ENCODE assay signal across 8 mouse cellular contexts in the genomic region with DNA sequence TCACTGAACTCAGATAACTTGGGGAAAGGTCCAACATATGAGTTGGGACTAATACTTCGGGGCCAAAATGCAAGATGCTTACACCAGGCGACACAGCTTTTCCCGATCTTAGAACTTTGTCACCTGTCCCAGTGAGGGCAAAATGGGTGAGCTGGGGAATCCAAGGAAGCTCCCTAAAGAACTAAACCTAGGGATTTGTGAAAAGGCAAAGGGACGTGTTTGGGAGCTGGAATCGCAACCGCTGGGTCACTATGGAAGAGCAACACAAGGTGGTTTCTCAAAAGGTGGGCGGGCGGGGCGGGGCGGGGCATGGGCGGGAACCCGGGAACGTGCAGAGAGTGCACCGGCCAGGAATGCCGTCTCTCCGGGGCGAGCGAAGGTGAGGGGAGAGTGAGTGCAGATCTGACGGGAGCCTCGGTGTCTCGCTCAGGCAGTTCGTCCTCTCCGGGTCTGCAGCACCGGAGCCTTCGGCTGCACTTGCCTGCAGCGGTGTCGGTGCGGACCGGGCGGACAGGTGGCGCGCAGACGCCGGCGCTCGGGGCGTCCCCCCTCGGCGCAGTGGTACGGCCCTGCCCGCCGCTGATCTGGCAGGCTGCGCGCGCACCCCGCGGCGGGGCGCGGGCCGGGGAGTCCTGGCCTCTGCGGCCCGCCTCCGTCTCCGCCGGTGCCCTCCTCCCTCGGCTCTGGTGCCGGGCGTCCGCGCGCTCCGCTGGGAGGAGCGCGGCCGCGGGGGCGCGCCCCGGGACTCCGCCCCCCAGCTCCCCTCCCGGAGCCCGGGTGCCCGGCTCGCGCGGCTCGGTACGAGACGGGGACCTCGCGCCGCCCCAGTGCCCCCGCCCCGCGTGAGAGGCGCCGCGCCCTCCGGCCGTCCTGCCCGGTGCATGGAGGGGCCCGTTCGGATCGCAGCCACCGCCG. TPM values are rescaled to one million over a fixed set of nuclear protein-coding genes. Genes with fewer than 3 reads are reported as not detected.
A peak's percentile ranks its signal among the peaks of the same experiment; 100 is the strongest.
DNase-seq lines count a peak whose midpoint lies in the region; ATAC-seq lines count a peak whose summit lies in the region.

A gene (plus strand): TSS at position 324 of the 915 bp plus-strand sequence.

- no peaks in the 10 kb centered on the region for H3K36me3 ChIP-seq in intestine, embryonic 15.5 days

- intact Hi-C loops in gastrocnemius, postnatal 36 days (cut with DNase I) = no loop called here
- intact Hi-C loops in left cerebral cortex, postnatal 14 days (cut with DNase I) = loop anchor here (5.0 to 10.0 kb wide), 3 partner anchors 54 to 139 kb away; no protein-coding TSS in a partner anchor

- peak within 1 kb of the TSS; percentile 91 for H3K9ac ChIP-seq in intestine, embryonic 15.5 days

- peak within 1 kb of the TSS; percentile 72 for H3K4me2 ChIP-seq in intestine, embryonic 15.5 days (replicated peaks)

- peak within 1 kb of the TSS; percentile 90 for H3K27ac ChIP-seq in intestine, embryonic 15.5 days

- WGBS in intestine, embryonic 15.5 days = under 1% methylated on average over 96 of the region's 97 CpGs

- H3K27me3 ChIP-seq in intestine, embryonic 15.5 days (replicated peaks) = no peaks in the 10 kb centered on the region

- no peaks in the 10 kb centered on the region for H3K9me3 ChIP-seq in intestine, embryonic 15.5 days

- DNase-seq in adrenal gland, adult 8-10 months = peak; percentile 83
- peak; percentile 97 for DNase-seq in embryo, embryonic 11 days
- DNase-seq in gastrocnemius, postnatal 36 days = peak; percentile 86 to 88
- DNase-seq in left cerebral cortex, postnatal 14 days (ENCODE audit: low spot score in 2 of 2) = peak; percentile 78 to 79
- peak; percentile 56 to 71 for DNase-seq in right cerebral cortex, postnatal 36 days (ENCODE audit: low spot score in 2 of 2)
- DNase-seq in yolk sac, embryonic 10.5 days (ENCODE audit: low spot score) = peak; percentile 92

- peak; percentile 97 for ATAC-seq in intestine, embryonic 15.5 days
- ATAC-seq in megakaryocyte-erythroid progenitor cell, adult 5-6 weeks (replicated peaks; ENCODE audit: low FRiP score, low TSS enrichment, poor library complexity, severe bottlenecking) = peak; percentile 87

- peak within 1 kb of the TSS; percentile 99 for H3K4me3 ChIP-seq in intestine, embryonic 15.5 days (replicated peaks)

- peaks cover 12% of the 10 kb centered on the region for H3K4me1 ChIP-seq in intestine, embryonic 15.5 days (replicated peaks)

RNA-seq across cellular contexts. Expression of the gene that starts here (rescaled TPM):
- total RNA-seq in adrenal gland, adult 8-10 months (2022) = 10 to 100 TPM; 11.2 to 15.8 (median 12.5) TPM
- 10 to 100 TPM; 12.8 to 14.0 TPM for total RNA-seq in gastrocnemius, postnatal 36 days (2021)
- polyA plus RNA-seq in intestine, embryonic 15.5 days (2015; fragmentation: Nextera tagmentation; extraction: Ambion mirVana) = 6.6 and 8.2 TPM in 2 replicates
- total RNA-seq in left cerebral cortex, postnatal 14 days (2021) = 1 to 10 TPM; 9.0 to 9.9 TPM
- total RNA-seq in megakaryocyte-erythroid progenitor cell, adult 5-6 weeks (2014; fragmentation: Nextera tagmentation) = 1.8 TPM in 1 of 2 replicates, not detected in the other
- 3.0 and 9.2 TPM in 2 replicates for total RNA-seq in megakaryocyte-erythroid progenitor cell, adult 5-6 weeks (2017)

Comparison
In these comparisons a context has a peak if more than half of its experiments do, and no peak if none do; other contexts are left out.
1. Peak in every context shown above with its lines: DNase-seq, ATAC-seq, H3K4me3 ChIP-seq and H3K27ac ChIP-seq.